Mouse (Mus musculus): ENCODE measurements at regions not wholly inside any gene's neighbourhood (a gene's known extent, or its start where the extent isn't known, plus 50 kb on each side); places are given as distances from the start of the nearest gene placed in this dataset.

GRCm38 (mm10) chr6:95372938-95373337, 51.0 kb downstream of the Gm10234 start:
- DNase-seq: no peak

GRCm38 (mm10) chr6:95374266-95374665, 52.4 kb downstream of the Gm10234 start:
- DNase-seq: no peak

- peak; percentile 19 for DNase-seq
Observed at GRCm38 (mm10) chr6:95377590-95378245, 55.8 kb downstream of the Gm10234 start.

GRCm38 (mm10) chr6:95378349-95378748, 56.4 kb downstream of the Gm10234 start:
- DNase-seq: no peak
